ENCODE assay signal across 10 mouse cellular contexts in the genomic region with DNA sequence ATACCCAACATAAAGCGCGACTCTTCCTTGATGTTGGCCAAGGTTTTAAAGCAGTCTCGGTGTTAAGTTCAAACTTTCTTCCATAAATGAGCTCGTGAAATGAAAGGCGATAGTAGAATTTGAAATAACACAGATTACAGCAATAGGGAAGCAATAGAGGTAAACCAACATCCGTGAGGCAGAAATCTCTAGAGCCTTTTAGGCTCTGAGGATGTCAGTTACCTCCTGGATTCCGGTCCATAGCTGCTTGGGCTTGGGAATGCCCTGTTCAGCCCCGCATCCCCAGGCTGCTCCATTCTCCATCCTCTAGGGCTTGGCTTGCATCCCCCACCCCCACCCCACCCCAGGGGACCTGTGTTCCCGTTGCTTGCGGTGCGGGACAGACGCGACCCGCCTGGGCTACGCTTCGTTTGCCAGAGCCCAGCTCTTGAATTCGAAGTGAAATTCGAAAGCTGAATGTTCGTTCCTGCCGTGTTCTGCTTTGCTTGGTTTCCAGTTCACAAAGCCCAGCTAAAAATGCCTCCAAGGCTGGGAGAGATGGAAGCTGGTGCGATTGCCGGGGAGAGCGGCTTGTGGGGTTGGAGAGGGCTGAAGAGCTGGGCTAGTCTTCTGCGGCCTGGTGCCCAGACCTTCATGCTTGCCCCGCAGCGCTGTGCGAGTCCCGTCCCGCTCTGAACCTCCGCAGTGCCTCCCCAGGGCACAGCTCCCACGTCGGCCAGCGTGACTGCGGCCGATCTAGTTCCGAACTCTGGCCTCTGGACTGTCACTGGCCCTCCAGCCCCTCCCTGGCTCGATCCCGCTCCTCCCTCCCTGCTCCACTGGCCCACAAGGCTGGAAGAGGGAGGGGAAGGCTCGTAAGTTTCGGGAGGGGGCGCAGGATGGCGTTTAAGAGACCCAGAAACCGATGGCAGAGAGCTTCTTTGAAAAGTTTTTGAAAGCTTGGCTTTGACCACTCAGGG. TPM values are rescaled to one million over a fixed set of nuclear protein-coding genes. Genes with fewer than 3 reads are reported as not detected.
DNase-seq lines count a peak whose midpoint lies in the region; ATAC-seq and TF ChIP-seq lines count a peak whose summit lies in the region.
"Had no signal": no experiment of that assay in that cellular context is flagged by ENCODE, and none has a peak within 500 bp of the region (broad histone marks: within the 10 kb centered on the region; RNA-seq: fewer than 3 reads in every experiment).

No protein-coding gene starts in this region.

- TF ChIP-seq EP300 in ES-Bruce4 (IDR thresholded peaks at IDR 0.05; ENCODE audit: insufficient read depth, low read depth, low read length) = no peak

- peaks cover 99% of the 10 kb centered on the region for H3K27me3 ChIP-seq in hindbrain, embryonic 10.5 days (ENCODE audit: insufficient read depth, poor library complexity, severe bottlenecking)
- H3K27me3 ChIP-seq in hindbrain, embryonic 14.5 days (ENCODE audit: control insufficient read depth, insufficient read depth, low read length) = peaks cover 96% of the 10 kb centered on the region
- H3K27me3 ChIP-seq in ES-Bruce4 (ENCODE audit: control insufficient read depth, insufficient read depth, low read length, poor library complexity, severe bottlenecking) = peaks cover 25% of the 10 kb centered on the region
- H3K27me3 ChIP-seq in forebrain, embryonic 10.5 days (ENCODE audit: poor library complexity, severe bottlenecking) = peaks cover 98% of the 10 kb centered on the region
- H3K27me3 ChIP-seq in limb, embryonic 12.5 days = peaks cover 84% of the 10 kb centered on the region

- under 1% methylated on average over 43 of the region's 43 CpGs for WGBS in hindbrain, embryonic 10.5 days
- WGBS in hindbrain, embryonic 14.5 days = under 1% methylated on average over 43 of the region's 43 CpGs
- under 1% methylated on average over 43 of the region's 43 CpGs for WGBS in forebrain, embryonic 10.5 days
- under 1% methylated on average over 43 of the region's 43 CpGs for WGBS in limb, embryonic 12.5 days

- DNase-seq in hindbrain, embryonic 10.5 days (ENCODE audit: low spot score) = peak; percentile 68
- no peak for DNase-seq in hindbrain, embryonic 14.5 days (ENCODE audit: low spot score)
- DNase-seq in forebrain, embryonic 10.5 days (ENCODE audit: extremely low spot score, low spot score) = peak; percentile 80
- DNase-seq in c-Kit-positive CD71-positive TER-119-positive erythroid progenitor cells, embryonic 14.5 days (ENCODE audit: low spot score) = no peak
- no peak for DNase-seq in thymus, postnatal 25 days
- DNase-seq in layer of hippocampus, adult 2 months (ENCODE audit: low spot score in 2 of 2) = no peak
- DNase-seq: adrenal gland, postnatal 36 days had no signal

- TF ChIP-seq POLR2A in ES-Bruce4 (IDR thresholded peaks at IDR 0.05; ENCODE audit: insufficient read depth, low read length) = no peak

- no peak overlapping the region for H3K4me2 ChIP-seq in hindbrain, embryonic 14.5 days (replicated peaks)
- H3K4me2 ChIP-seq in limb, embryonic 12.5 days = peak overlapping the region; percentile 43

- H3K4me1 ChIP-seq in hindbrain, embryonic 10.5 days (replicated peaks) = peaks cover 25% of the 10 kb centered on the region
- H3K4me1 ChIP-seq in hindbrain, embryonic 14.5 days (replicated peaks; ENCODE audit: control insufficient read depth, insufficient read depth, low read length) = no peaks in the 10 kb centered on the region; the same call in 1 of the 2 replicates
- H3K4me1 ChIP-seq in ES-Bruce4 (ENCODE audit: control insufficient read depth, insufficient read depth, low read length) = no peaks in the 10 kb centered on the region
- H3K4me1 ChIP-seq in forebrain, embryonic 10.5 days = peaks cover 79% of the 10 kb centered on the region
- peaks cover 20% of the 10 kb centered on the region for H3K4me1 ChIP-seq in limb, embryonic 12.5 days (replicated peaks)

- 0 out of 2 replicates have a peak overlapping the region, but pooled peaks have one; percentile 43 for H3K27ac ChIP-seq in hindbrain, embryonic 10.5 days
- H3K27ac ChIP-seq in hindbrain, embryonic 14.5 days = no peak overlapping the region
- no peak overlapping the region for H3K27ac ChIP-seq in ES-Bruce4 (ENCODE audit: insufficient read depth, low read length)
- peak overlapping the region; percentile 99 for H3K27ac ChIP-seq in forebrain, embryonic 10.5 days
- no peak overlapping the region for H3K27ac ChIP-seq in limb, embryonic 12.5 days
- H3K27ac ChIP-seq in layer of hippocampus, adult 2 months = no peak overlapping the region

- peak overlapping the region; percentile 37 for H3K4me3 ChIP-seq in hindbrain, embryonic 10.5 days
- H3K4me3 ChIP-seq in hindbrain, embryonic 14.5 days (replicated peaks; ENCODE audit: low read length) = no peak overlapping the region
- H3K4me3 ChIP-seq in ES-Bruce4 (ENCODE audit: low read depth, low read length) = peak overlapping the region; percentile 29
- peak overlapping the region; percentile 81 for H3K4me3 ChIP-seq in forebrain, embryonic 10.5 days
- H3K4me3 ChIP-seq in limb, embryonic 12.5 days (replicated peaks) = peak overlapping the region; percentile 21
- H3K4me3 ChIP-seq in layer of hippocampus, adult 2 months = no peak overlapping the region

- ATAC-seq in hindbrain, embryonic 14.5 days (ENCODE audit: low FRiP score) = no peak
- no peak for ATAC-seq in limb, embryonic 12.5 days (ENCODE audit: insufficient number of reproducible peaks, insufficient read depth, low FRiP score, low TSS enrichment, low read depth)

- no peaks in the 10 kb centered on the region for H3K36me3 ChIP-seq in hindbrain, embryonic 10.5 days
- H3K36me3 ChIP-seq in hindbrain, embryonic 14.5 days (replicated peaks; ENCODE audit: control insufficient read depth, insufficient read depth) = no peaks in the 10 kb centered on the region
- no peaks in the 10 kb centered on the region for H3K36me3 ChIP-seq in ES-Bruce4 (ENCODE audit: control insufficient read depth, insufficient read depth, low read length, poor library complexity, severe bottlenecking)
- H3K36me3 ChIP-seq in forebrain, embryonic 10.5 days (replicated peaks) = no peaks in the 10 kb centered on the region
- no peaks in the 10 kb centered on the region for H3K36me3 ChIP-seq in limb, embryonic 12.5 days

- no peak overlapping the region for H3K9ac ChIP-seq in hindbrain, embryonic 14.5 days
- no peak overlapping the region for H3K9ac ChIP-seq in ES-Bruce4 (ENCODE audit: low read depth, poor library complexity, severe bottlenecking)
- H3K9ac ChIP-seq in limb, embryonic 12.5 days (replicated peaks) = no peak overlapping the region; the same call in 1 of the 2 replicates

- H3K9me3 ChIP-seq in hindbrain, embryonic 10.5 days = no peaks in the 10 kb centered on the region
- no peaks in the 10 kb centered on the region for H3K9me3 ChIP-seq in hindbrain, embryonic 14.5 days (ENCODE audit: control insufficient read depth, low read length)
- H3K9me3 ChIP-seq in ES-Bruce4 (replicated peaks; ENCODE audit: control insufficient read depth, insufficient read depth, low read length, poor library complexity, severe bottlenecking) = no peaks in the 10 kb centered on the region
- no peaks in the 10 kb centered on the region for H3K9me3 ChIP-seq in forebrain, embryonic 10.5 days
- no peaks in the 10 kb centered on the region for H3K9me3 ChIP-seq in limb, embryonic 12.5 days

- TF ChIP-seq CTCF in ES-Bruce4 (IDR thresholded peaks at IDR 0.05; ENCODE audit: low read depth, low read length) = no peak
- no peak for TF ChIP-seq CTCF in layer of hippocampus, adult 2 months (conservative IDR thresholded peaks at IDR 0.05)

RNA-seq across cellular contexts. Expression of a gene that starts 5.5 kb away (rescaled TPM):
- polyA plus RNA-seq in hindbrain, embryonic 10.5 days (2016; fragmentation: Nextera tagmentation; extraction: Ambion mirVana) = 0.33 and 1.4 TPM in 2 replicates
- polyA plus RNA-seq in hindbrain, embryonic 14.5 days (2014; fragmentation: Nextera tagmentation; extraction: Ambion mirVana) = not detected in 2 replicates
- not detected in 2 replicates for polyA plus RNA-seq in ES-Bruce4 (2011; ENCODE audit: insufficient read depth, insufficient read length, low read depth, missing spikeins)
- polyA plus RNA-seq in forebrain, embryonic 10.5 days (2016; fragmentation: Nextera tagmentation; extraction: Ambion mirVana) = 35.1 and 38.2 TPM in 2 replicates
- not detected in 2 replicates for polyA plus RNA-seq in limb, embryonic 12.5 days (2016; fragmentation: Nextera tagmentation; extraction: Ambion mirVana)
- total RNA-seq in layer of hippocampus, adult 2 months (2021) = not detected
- total RNA-seq: adrenal gland, postnatal 36 days; hematopoietic stem cell, adult 5-6 weeks had no signal

Comparison
In these comparisons a context has a peak if more than half of its experiments do, and no peak if none do; other contexts are left out.
1. DNase-seq: peak in hindbrain, embryonic 10.5 days (single experiment) and forebrain, embryonic 10.5 days (single experiment); none in hindbrain, embryonic 14.5 days (single experiment), c-Kit-positive CD71-positive TER-119-positive erythroid progenitor cells, embryonic 14.5 days (single experiment), thymus, postnatal 25 days (single experiment) and layer of hippocampus, adult 2 months (0 of 2).
2. H3K27ac ChIP-seq: peak in hindbrain, embryonic 10.5 days (single experiment) and forebrain, embryonic 10.5 days (single experiment); none in hindbrain, embryonic 14.5 days (single experiment), ES-Bruce4 (single experiment), limb, embryonic 12.5 days (single experiment) and layer of hippocampus, adult 2 months (single experiment).
3. H3K4me3 ChIP-seq: peak in hindbrain, embryonic 10.5 days (single experiment), ES-Bruce4 (single experiment), forebrain, embryonic 10.5 days (single experiment) and limb, embryonic 12.5 days (single experiment); none in hindbrain, embryonic 14.5 days (single experiment) and layer of hippocampus, adult 2 months (single experiment).
4. RNA of a gene that starts 5.5 kb away (polyA plus RNA-seq): 35.1 to 38.2 TPM in forebrain, embryonic 10.5 days; 0.33 to 1.4 TPM in hindbrain, embryonic 10.5 days, not detected in hindbrain, embryonic 14.5 days, not detected in ES-Bruce4 and not detected in limb, embryonic 12.5 days; every median in the first group is over 10 times any median in the second.